Mouse (Mus musculus): ENCODE results near the gene Ube2o. TPM values are rescaled to one million over a fixed set of nuclear protein-coding genes. Genes with fewer than 3 reads are reported as not detected.

The Ube2o gene
- polyA plus RNA-seq, 1 experiment from 2014 or later, result 14.0 TPM

GRCm38 (mm10) chr11:116574486-116574885 lies 6.8 kb downstream of the Ube2o start:
- Histone ChIP-seq H3K27ac (no peak overlapping the region), H3K4me1 (peaks cover 15% of the 10 kb centered on the region), H3K4me2 (no peak overlapping the region), H3K36me3 (no peaks in the 10 kb centered on the region), H3K9ac (no peak overlapping the region), H3K27me3 (replicated peaks) (no peaks in the 10 kb centered on the region), H3K4me3 (replicated peaks) (no peak overlapping the region), H3K9me3 (no peaks in the 10 kb centered on the region)
- WGBS, result 66% methylated on average over 6 of the region's 6 CpGs
- ATAC-seq (ENCODE audit: insufficient read depth, low FRiP score, low read depth), result no peak

DNA sequence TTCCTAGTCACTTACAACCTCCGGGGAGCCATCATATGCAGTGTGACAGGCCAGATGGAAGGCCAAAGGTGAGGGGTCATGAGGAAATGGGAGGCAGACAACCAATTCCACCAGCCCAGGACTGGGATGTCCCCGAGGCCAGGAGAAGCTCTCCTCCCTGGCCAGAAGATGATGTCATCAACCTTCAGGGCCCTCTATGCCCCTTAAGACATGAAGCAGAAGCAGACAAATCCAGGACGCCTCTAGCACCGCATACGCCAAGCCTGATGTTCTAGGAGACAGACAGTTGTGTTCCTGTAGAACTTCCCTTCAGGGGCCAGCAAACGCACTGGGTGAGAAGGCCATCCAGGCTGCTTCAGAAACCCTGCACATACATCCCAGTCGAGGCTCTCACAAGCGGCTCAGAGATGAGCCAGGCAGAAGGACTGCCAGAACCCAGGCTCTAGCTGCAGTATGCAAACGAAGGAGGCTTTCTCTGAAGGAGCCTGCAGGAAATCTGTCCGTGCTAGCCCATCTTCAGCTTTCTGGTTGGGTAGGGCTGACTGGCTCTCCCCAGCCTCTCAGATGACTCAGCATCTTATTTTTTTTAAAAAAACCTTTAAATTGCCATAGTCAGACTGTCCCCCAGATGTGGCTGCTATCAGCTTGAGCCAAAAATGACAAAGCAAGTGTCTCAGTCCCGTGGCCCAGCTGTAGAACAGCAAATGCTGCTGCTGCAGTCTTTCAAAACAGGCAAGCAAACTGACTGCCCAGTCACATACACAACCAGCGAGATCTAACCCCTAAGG lies 8.3 kb downstream of the Ube2o start:
- no peak overlapping the region for H3K4me2 ChIP-seq
- H3K9me3 ChIP-seq, result no peaks in the 10 kb centered on the region
- no peak overlapping the region for H3K9ac ChIP-seq
- H3K27ac ChIP-seq, result no peak overlapping the region
- H3K4me1 ChIP-seq, result peaks cover 15% of the 10 kb centered on the region
- no peak overlapping the region for H3K4me3 ChIP-seq (replicated peaks)
- ATAC-seq (ENCODE audit: insufficient read depth, low FRiP score, low read depth), result peak; percentile 69; the same call in 1 of the 2 replicates
- no peaks in the 10 kb centered on the region for H3K27me3 ChIP-seq (replicated peaks)
- no peaks in the 10 kb centered on the region for H3K36me3 ChIP-seq
- WGBS, result 51% methylated on average over 12 of the region's 12 CpGs

DNA sequence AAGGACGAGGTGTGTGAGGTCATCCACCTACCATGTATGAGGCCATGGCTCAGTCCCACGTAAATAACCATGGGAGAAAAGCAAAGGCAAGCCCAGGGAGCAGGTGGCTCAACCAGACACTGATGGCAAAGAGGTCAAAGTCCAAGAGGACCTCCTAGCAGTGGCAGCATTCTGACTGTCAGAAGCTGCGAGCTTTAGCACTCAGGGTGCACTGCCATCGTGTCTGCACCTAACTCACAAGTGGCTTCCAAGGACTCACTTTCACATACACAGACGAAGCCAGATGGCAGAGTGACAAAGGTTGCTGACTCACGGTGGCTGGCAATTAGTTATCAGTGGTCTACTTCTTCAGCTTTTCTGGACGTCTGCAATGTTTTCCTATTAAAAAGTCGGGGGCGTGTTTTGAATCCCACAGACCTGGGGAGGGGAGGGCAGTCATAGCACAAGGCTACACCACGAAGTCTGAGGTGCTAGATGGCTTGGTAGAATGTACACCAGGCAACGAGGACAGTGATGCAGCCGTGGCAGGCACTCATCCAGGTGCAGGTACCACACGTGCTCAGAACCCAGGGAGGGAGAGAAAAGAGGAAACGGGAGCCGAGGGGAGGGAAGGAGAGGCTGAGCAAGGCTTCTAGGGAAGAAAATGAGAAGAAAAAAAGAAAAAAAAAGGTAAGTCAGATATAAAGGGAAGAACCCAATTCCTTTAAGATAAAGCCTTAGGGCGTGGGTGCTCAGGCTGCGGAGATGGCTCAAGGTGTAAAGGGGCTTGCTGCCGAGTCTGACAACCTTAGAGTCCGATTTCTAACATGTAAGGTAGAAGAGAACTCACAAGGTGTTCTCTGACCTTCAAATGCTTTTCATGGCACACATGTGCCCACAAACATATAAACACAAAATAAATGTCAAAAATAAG lies 9.2 kb downstream of the Ube2o start:
- Histone ChIP-seq H3K27me3 (replicated peaks) (no peaks in the 10 kb centered on the region), H3K36me3 (no peaks in the 10 kb centered on the region), H3K9me3 (no peaks in the 10 kb centered on the region), H3K4me2 (no peak overlapping the region), H3K4me3 (replicated peaks) (no peak overlapping the region), H3K9ac (no peak overlapping the region), H3K27ac (no peak overlapping the region), H3K4me1 (peaks cover 15% of the 10 kb centered on the region)
- ATAC-seq (ENCODE audit: insufficient read depth, low FRiP score, low read depth), result peak; percentile 37; the same call in 1 of the 2 replicates
- WGBS, result 59% methylated on average over 19 of the region's 19 CpGs

DNA sequence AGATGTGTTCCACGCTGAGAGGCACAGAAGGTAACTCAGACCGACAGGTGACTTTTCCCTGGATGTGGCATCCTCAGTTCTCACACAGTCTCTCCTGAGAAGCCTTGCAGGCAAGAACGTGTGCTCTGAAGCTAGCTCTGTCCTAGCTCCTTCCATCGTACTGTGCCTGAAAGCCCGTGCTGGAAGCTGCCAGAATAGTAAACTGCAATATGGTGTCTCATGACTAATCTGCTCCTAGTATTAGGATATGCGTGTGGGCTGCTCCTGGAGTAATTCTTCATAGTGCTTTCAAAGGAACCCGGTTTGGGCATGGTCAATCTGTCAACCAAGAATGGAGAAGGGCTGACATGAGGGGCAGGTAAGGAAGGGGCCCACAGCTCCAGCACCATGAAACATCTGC lies 10.4 kb downstream of the Ube2o start:
- Histone ChIP-seq H3K9me3 (no peaks in the 10 kb centered on the region), H3K4me3 (replicated peaks) (no peak overlapping the region), H3K4me2 (no peak overlapping the region), H3K36me3 (no peaks in the 10 kb centered on the region), H3K27me3 (replicated peaks) (no peaks in the 10 kb centered on the region), H3K27ac (no peak overlapping the region), H3K9ac (no peak overlapping the region), H3K4me1 (peaks cover 17% of the 10 kb centered on the region)
- 62% methylated on average over 7 of the region's 7 CpGs for WGBS
- no peak for ATAC-seq (ENCODE audit: insufficient read depth, low FRiP score, low read depth)

DNA sequence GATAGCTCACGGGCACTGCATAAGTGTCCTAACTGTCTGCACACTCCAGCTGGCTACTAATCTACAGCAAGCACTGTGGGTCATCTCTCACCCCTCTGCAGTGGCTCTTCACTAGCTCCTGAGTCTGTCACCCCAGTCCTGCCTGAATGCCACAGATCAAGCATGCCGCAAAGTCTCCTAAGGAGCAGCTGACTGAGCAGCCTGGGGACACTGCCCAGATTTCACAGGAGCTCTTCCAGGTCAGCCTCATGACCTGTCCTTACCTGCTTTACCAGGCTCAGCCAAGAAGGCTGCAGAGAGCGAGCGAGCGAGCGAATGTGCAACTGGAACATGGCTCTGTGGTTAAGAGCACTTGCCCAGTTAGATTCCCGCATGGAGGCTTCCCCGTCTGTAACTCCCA lies 13.7 kb downstream of the Ube2o start:
- no peak for ATAC-seq (ENCODE audit: insufficient read depth, low FRiP score, low read depth)
- H3K27me3 ChIP-seq (replicated peaks), result no peaks in the 10 kb centered on the region
- H3K9ac ChIP-seq, result no peak overlapping the region
- no peak overlapping the region for H3K4me2 ChIP-seq
- H3K9me3 ChIP-seq, result no peaks in the 10 kb centered on the region
- no peak overlapping the region for H3K4me3 ChIP-seq (replicated peaks)
- WGBS, result 86% methylated on average over 8 of the region's 8 CpGs
- no peak overlapping the region for H3K27ac ChIP-seq
- no peaks in the 10 kb centered on the region for H3K36me3 ChIP-seq
- H3K4me1 ChIP-seq, result peaks cover 3% of the 10 kb centered on the region; the same call in 1 of the 2 replicates

DNA sequence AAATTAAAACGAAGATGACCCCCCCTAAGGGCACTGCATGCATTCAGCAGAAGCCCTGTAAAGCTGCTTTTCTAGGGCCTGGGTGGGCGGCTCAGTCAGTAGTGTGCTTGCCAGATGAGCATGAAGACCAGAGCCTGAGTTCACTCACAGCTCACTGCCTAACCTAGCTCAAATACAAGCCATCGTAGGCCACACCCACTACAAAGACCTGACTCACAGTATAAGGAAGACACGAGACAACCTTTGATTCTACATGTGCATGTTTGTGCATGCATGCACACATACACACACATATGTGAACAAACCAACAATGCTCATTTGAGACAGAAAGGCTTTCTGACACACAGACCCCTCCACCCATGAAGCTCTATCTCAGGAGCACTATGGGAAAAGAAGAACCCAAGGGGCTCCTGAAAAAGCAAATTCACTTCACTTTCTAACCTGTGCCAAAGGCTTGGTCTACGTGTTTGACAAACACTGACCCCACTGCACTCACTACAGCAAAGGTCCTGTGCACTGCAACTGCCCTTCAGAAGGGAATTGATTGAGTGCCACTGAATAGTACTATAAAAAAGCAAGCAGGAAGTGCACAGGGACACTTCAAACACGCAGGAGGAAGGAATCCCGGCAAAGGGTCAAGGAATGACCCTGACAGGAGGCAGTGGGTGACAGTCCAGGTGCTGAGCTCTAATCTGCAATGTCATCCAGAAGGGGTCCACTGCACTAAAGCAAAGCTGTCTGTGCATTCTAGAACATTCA lies 15.8 kb downstream of the Ube2o start:
- Histone ChIP-seq H3K4me3 (replicated peaks) (no peak overlapping the region), H3K9me3 (no peaks in the 10 kb centered on the region), H3K27me3 (replicated peaks) (no peaks in the 10 kb centered on the region), H3K9ac (no peak overlapping the region), H3K36me3 (no peaks in the 10 kb centered on the region), H3K4me2 (no peak overlapping the region), H3K4me1 (peaks cover 3% of the 10 kb centered on the region; the same call in 1 of the 2 replicates), H3K27ac (no peak overlapping the region)
- 48% methylated on average over 7 of the region's 7 CpGs for whole genome bisulfite sequencing
- ATAC-seq (ENCODE audit: insufficient read depth, low FRiP score, low read depth), result no peak

DNA sequence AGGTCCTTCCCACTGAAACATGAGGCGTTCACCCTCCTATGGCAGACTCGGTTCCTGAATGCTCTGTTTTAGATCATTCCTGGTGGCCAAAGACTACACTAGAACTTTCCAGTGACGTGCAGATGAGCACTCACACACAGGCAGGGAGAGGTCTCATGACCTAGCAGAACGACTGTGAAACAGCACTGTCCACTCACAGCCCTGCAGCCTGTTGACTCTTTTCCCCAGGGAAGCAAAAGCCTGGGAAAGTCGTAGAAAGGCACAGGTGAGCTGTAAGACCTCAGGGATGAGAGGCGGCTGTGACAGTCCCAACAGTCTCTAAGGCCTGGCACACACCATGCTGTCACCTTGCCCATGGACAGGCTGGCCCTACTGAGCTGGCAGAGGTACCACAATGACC lies 24.9 kb downstream of the Ube2o start:
- H3K9ac ChIP-seq, result no peak overlapping the region
- H3K27ac ChIP-seq, result no peak overlapping the region
- no peaks in the 10 kb centered on the region for H3K36me3 ChIP-seq
- no peak; the same call in 1 of the 2 replicates for ATAC-seq (ENCODE audit: insufficient read depth, low FRiP score, low read depth)
- H3K27me3 ChIP-seq (replicated peaks), result no peaks in the 10 kb centered on the region
- no peaks in the 10 kb centered on the region for H3K9me3 ChIP-seq
- peaks cover 11% of the 10 kb centered on the region for H3K4me1 ChIP-seq
- H3K4me3 ChIP-seq (replicated peaks), result no peak overlapping the region
- 48% methylated on average over 6 of the region's 6 CpGs for WGBS
- no peak overlapping the region for H3K4me2 ChIP-seq

DNA sequence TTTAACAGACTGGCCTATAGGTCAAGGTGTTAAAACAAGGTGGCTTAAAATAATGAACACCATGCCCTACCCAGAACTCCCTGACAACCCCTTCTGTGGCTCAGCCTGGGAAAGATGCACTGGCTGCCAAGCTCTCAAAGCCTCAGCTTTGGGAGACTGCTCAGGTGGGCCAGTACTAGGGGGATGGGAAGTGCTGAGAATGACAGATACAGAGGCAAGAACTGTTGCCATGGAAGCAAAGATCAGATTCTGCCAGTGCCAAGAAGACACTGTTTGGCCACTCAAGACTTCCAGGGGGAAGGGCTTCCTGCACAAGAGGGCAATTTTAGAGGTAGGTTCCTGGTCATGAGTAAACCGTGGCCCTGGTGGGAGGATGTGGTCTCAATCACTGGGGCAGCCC lies 25.7 kb downstream of the Ube2o start:
- Histone ChIP-seq H3K27me3 (replicated peaks) (no peaks in the 10 kb centered on the region), H3K4me2 (no peak overlapping the region), H3K9me3 (no peaks in the 10 kb centered on the region), H3K4me1 (peaks cover 18% of the 10 kb centered on the region), H3K9ac (no peak overlapping the region), H3K4me3 (replicated peaks) (no peak overlapping the region), H3K27ac (no peak overlapping the region), H3K36me3 (no peaks in the 10 kb centered on the region)
- no peak for ATAC-seq (ENCODE audit: insufficient read depth, low FRiP score, low read depth)
- 52% methylated on average over 1 of the region's 1 CpGs for WGBS

DNA sequence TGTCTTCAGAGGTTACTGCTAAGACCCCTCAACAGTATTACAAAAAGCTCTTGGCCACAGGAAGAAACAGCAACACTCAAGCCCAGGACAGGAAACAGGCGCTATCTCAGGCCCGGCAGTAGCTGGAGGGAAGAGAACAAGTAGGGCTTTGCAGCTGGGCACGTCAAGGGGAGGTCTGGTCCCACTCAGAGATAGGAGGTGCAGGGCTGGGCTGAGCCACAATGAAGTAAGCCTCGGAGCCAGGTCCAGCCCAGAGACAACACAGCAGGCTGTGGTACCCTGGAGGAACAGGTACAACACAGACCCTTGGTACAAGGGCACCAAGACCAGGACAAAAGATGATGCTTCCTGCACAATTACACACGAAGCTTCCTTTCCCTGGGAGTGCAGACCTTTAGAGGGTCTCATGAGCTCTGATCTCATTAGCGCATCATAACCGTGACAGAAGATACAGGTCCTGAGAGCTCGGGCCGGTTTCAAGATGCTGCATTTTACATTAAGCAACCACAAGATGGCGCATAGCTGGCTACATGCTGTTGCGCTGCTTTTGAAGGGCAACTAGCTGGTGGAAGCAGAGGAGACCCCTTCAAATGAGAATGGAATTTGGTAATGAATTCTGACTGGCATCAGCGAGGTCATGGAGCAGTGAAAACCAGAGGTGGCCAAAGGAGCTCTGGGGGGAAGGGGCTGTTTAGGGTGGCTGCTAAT lies 26.9 kb downstream of the Ube2o start:
- no peaks in the 10 kb centered on the region for H3K36me3 ChIP-seq
- H3K9ac ChIP-seq, result no peak overlapping the region
- 33% methylated on average over 12 of the region's 12 CpGs for WGBS
- H3K27ac ChIP-seq, result no peak overlapping the region
- H3K27me3 ChIP-seq (replicated peaks), result no peaks in the 10 kb centered on the region
- H3K4me1 ChIP-seq, result peaks cover 20% of the 10 kb centered on the region
- no peaks in the 10 kb centered on the region for H3K9me3 ChIP-seq
- no peak overlapping the region for H3K4me3 ChIP-seq (replicated peaks)
- no peak overlapping the region for H3K4me2 ChIP-seq
- no peak for ATAC-seq (ENCODE audit: insufficient read depth, low FRiP score, low read depth)

GRCm38 (mm10) chr11:116552194-116552593 lies 29.1 kb downstream of the Ube2o start:
- Histone ChIP-seq H3K9ac (no peak overlapping the region), H3K27ac (no peak overlapping the region), H3K4me2 (no peak overlapping the region), H3K27me3 (replicated peaks) (no peaks in the 10 kb centered on the region), H3K4me3 (replicated peaks) (no peak overlapping the region), H3K36me3 (0 out of 2 replicates have a peak, but pooled peaks cover 2% of the 10 kb centered on the region), H3K9me3 (no peaks in the 10 kb centered on the region), H3K4me1 (peaks cover 20% of the 10 kb centered on the region)
- WGBS, result 70% methylated on average over 1 of the region's 1 CpGs
- ATAC-seq (ENCODE audit: insufficient read depth, low FRiP score, low read depth), result no peak

GRCm38 (mm10) chr11:116550748-116551147 lies 30.5 kb downstream of the Ube2o start:
- no peak for ATAC-seq (ENCODE audit: insufficient read depth, low FRiP score, low read depth)
- Histone ChIP-seq H3K4me2 (no peak overlapping the region), H3K9ac (no peak overlapping the region)

More at GRCm38 (mm10) chr11:116550748-116551147, 30.5 kb downstream of the Ube2o start:
- H3K27ac ChIP-seq, result no peak overlapping the region
- H3K27me3 ChIP-seq (replicated peaks), result no peaks in the 10 kb centered on the region
- WGBS, result 38% methylated on average over 7 of the region's 7 CpGs
- H3K36me3 ChIP-seq, result 0 out of 2 replicates have a peak, but pooled peaks cover 9% of the 10 kb centered on the region
- H3K9me3 ChIP-seq, result no peaks in the 10 kb centered on the region
- H3K4me3 ChIP-seq (replicated peaks), result no peak overlapping the region
- H3K4me1 ChIP-seq, result peaks cover 12% of the 10 kb centered on the region
